Mouse (Mus musculus): Measurements from ENCODE around the gene Krt19.

Krt19 gene

DNA sequence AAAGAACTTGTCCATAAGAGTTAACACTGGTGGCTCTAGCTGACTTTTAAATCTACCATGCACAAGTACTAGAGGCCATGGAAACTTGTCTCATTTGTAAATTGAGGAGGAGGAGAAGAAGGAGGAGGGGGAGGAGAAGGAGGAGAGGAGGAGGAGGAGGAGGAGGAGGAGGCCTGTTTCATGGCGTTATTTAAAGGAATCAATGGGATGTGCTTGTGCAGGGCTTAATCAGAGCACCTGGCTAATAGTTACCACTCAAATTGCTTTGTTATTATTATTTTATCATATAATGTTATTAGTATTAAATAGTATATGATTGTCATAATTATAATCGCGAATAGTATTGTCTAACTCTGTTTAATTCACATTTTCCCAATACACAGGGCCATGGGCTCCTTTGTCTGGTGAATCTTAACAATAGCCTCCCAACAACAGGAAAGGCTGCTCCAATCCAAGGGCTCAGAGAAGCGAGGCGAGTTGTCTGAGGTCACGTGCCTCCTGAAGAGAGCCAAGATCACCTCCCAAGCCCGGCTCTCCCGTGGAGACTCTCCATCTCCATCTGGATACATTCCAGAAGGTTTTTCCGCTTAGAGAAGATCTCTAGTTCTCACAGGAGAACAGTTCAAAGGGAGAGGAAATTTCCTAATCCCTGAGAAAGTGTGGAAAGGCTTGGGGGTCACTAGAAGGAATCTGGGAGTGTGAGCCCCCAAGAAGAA lies at the start of gene Krt19:
TSS of gene Krt19 (minus strand) at position 51 of the 716 bp plus-strand sequence.
- DNase-seq = no peak

DNA sequence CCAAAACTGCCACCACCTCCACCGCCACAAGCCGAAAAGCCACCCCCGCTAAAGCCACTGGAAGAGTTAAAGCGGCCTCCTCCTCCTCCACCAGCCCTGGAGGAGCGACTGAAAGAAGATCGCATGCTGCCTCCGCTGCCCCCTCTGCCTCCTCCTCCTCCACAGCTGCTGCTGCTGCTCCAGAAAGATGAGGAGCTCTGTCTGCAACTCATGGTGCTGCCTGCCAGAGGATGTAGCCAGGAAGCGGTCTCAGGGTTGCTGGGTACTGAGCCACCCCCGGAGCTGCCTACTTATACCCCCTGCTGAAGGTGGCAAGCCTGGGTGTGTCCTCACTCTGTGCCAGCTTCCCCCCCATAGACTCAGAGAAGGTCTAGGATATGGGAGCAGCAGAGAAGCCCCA lies 44.5 kb upstream of the Krt19 start, which contains the start of gene Krt9:
TSS of gene Krt9 (minus strand) at position 255 of the 400 bp plus-strand sequence.
- DNase-seq = no peak

- DNase-seq = no peak
Observed at GRCm38 (mm10) chr11:100191820-100192219, 43.4 kb upstream of the Krt19 start.

DNA sequence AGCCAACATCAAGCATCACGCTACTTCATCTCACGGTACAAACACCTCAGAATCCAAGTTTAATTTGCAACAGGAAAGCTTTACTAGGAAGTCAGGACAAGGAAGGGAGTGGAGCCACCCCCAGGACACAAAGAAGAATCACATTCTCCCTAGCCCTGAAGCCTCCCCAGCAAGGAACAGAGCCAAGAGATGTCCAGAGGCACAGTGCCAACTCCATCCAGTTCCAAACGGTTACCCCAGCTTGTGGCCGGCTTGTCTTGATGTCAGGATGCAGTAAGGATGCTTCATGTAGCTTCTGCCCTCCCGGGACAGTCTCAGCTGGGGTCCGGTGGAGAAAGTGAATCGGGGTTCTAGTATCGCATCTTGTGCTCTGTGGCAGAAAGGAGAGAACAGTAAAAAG lies 38.3 kb upstream of the Krt19 start:
- no peak for DNase-seq

GRCm38 (mm10) chr11:100181725-100182124 lies 33.3 kb upstream of the Krt19 start:
- DNase-seq = no peak

GRCm38 (mm10) chr11:100179260-100179659 lies 30.8 kb upstream of the Krt19 start:
- DNase-seq = no peak

- no peak for DNase-seq
Observed at GRCm38 (mm10) chr11:100178307-100178706, 29.8 kb upstream of the Krt19 start.

DNA sequence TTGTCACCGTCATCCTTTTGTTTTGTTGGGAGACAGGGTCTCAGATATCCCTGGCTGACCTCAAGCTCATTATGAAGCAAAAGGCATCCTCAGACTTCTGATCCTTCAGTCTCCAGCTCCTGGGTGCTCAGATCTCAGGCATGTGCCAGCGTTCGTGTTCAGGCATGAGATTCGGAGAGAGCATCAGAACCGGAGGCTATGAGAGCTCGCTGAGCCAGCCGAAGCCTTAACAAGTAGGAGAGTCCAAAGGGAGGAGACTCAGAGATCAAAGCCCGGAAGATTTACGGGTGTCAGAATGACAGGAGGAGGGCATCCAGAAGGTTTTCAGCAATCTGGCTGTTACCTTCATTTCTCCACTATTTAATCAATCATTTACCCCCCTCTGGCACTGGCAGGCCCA lies 28.3 kb upstream of the Krt19 start:
- no peak for DNase-seq

DNA sequence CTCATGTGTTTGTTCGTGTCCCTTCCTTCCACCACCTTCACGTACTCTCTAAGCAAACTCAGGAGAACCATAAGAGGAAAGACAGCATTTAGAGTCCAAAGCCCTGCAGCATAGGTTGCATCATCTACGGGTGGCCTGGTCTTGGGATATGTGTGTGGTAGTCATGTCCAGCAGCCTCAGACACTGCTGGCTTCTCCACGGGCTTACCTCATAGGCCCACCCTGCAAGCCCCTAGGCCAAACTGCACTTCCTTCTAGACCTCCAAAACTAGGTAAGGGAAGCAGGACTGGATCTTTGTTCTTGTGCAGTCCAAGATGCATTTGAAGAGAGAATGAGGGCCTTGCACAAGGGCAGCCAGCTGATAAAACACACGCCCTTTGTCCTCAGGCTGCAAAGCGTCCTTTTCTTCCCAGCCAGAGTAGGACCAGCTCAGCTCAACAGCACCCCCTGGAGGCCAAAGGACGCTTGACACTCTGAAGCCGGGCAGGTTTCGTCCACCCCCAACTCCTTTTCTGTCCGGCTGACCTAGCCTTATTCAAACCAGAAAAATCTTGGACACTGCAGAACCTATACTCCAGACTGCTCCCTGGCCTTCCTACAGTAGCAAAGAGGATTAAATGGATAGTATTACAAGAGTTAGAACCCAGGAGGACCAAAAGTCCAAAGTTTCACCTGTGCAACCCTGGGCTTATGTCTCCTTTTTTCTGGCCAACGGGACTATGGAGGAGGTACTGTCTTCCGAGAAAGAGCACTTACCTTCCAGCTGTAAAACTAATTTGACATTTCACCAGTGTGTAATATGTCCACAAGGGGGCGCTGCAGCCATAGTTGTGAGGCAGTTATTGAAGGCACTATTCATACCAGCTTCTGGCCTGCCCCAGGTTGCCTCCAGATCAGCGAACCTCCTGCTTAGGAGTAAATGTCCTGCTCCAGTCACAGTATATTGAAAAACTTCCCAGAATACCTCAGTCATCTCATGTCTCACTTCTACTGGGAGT lies 20.6 kb upstream of the Krt19 start:
- DNase-seq = peak; percentile 83

DNA sequence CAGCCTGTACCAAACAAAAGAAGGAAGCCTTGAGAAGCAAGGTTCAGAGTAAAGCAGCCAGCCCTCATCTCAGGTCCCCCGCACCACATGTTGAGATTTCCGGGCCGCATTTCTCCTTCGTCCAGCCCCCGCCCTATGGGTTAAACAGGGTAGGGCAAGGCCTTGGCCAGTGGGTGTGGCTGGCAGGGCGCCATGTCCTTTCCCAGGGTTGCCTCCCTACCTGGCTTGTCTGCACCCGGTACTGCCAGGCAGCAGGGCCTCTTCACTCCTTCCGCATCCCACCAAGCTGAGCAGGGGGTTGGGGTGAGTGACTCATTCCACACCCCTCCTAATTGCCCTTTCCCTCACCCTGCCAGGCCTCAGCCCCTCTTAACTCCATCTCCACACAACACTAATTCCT lies 19.6 kb upstream of the Krt19 start:
- DNase-seq = peak; percentile 61

DNA sequence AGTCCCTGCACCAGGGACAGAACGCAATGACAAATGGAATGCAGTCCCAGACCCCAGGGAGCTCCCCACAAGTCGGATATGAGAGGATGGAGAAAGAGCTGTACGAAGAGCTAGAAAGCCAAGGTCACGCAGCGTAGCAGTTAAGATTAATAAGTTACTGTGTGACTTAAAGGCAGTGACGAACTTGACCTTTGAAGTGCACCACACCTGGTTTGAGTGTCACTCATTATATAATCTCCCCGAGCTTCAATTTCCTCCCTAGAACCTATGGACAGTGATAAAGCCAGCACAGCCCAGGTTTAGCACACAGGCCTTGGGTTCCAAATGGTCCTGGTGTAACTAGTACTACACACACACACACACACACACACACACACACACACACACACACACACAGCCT lies 15.9 kb upstream of the Krt19 start:
- no peak for DNase-seq

- no peak for DNase-seq
Observed at GRCm38 (mm10) chr11:100157908-100158477, 9.5 kb upstream of the Krt19 start.

- no peak for DNase-seq
Observed at GRCm38 (mm10) chr11:100157331-100157730, 8.9 kb upstream of the Krt19 start.

GRCm38 (mm10) chr11:100155497-100156255 lies 7.2 kb upstream of the Krt19 start:
- DNase-seq = no peak

DNA sequence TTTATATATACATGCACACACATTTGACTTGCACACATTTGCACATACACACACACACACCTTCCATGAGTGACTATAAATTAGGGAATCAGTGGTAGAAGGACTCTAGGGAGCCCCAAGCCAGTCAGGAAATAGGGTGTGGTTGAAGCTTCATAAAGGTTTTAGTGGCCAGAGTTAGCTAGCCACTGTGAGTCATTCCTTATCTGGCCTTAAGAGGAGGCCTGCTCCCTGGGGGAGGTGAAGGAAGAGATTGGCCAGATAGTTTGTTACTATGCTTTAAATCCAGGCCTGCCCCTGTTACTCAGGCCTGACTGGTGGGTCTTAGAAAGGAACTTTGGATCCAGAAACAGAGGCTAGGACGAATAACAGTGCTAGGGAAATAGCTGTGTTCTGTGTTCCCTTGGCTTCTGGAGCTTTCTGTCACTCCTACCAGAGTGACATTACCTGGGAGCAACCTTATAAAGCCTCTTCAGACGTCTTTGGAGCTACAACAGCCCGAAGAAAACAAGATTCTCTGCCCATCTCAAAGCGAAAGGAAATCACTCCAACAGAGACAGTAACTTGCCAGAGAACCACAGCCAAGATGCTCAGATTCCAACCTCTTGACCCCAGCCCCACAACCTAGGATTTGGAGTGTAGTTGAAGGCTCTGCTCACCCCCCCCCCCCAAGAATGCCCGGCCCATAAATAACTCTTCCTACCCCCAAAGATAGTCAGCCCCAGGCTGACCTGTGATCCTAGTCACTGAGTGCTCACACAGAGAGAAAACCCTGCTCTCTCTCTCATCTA lies 705 bp downstream of the Krt19 start:
- DNase-seq = no peak

DNA sequence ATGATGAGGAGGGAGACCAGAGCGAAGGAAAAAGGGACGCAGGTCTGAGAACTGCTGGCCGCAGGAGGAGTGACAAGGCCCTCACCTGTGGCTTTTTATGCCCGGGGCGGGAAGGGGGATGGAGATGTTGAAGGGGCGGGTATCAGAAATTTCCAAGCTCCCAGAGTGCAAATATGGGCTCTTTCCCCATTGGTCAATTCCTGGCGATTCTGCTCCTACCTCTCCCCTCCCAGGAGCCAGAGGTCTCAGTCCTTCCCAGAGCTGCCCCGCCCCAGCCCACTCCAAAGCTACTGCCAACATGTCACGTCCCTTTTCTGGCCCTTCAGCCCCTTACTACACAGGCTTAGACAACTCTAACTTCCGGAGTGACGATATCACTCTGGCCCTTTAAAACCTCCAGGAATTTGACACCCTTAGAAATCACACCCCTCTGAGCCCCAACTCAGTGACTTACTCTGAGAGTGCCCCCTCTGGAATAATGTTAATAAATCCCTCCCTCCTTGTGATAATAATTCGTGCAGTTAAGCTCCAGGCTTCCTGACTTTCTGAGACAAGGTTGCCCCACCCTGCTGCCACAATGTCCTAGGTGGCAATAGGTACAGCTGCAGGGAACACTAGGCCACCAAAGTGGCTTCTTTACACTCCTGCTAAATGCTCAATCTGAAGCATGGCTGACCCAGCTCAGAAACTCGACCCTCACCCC lies 2.5 kb downstream of the Krt19 start:
- DNase-seq = peak; percentile 35

DNA sequence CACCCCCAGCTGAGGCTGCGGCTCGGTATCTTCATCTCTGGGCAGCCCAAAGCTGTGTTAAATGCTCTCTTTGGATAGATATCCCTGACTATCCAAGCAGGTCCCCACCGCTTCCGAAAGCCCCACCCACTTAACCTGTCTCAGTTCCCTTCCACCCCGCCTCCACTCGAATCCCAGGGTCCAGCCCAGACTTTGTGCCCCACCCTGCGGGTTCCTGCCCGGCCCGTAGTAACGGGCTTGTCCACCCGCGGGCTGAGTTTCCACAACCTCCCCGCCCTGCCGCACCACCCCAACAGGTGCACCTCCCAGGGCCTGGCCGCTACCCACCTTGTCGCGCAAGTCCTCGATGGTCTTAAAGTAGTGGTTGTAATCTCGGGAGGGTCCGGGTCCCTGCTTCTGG lies 3.4 kb downstream of the Krt19 start:
- peak; percentile 53 for DNase-seq

GRCm38 (mm10) chr11:100140966-100141365 lies 7.5 kb downstream of the Krt19 start:
- DNase-seq = no peak

DNA sequence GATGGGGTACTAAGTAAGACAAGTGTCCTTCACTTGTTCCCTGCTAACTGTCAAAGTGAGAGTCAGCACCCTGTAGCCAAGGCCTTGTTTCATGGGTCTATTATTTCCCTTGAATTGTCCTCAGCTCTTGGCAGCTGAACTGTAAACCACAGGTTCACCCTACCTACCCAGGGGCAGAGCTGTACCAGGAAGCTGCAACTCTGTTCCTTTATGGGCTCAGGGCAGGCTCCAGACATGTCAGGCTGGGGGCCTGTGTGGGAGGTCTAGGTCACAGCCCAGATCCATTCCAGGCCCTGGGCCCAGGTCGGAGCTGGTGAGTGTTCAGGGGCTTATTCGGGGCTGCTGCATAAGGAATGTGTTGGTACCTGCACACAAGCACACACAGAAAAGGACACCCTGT lies 9.1 kb downstream of the Krt19 start:
- no peak for DNase-seq

DNA sequence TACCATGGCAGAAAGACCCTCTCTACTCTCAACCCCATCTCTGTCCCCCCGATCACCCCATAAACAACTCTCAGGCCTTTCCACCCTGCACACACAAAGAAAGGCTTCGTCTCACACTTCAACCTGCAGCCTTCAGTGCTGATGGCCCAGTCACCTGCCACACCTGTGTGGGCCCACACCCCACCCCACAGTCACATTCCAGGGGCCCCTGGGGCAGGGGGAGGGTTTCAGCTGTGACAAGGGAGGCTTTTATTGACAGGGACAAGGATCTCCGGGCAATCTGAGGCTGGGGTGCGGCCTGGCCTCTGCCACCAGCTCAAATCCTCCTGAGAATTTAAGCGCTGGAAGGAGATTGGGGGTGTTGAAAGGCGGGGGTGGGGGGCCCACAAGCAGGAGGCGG lies 9.7 kb downstream of the Krt19 start:
- DNase-seq = no peak

GRCm38 (mm10) chr11:100137693-100138092 lies 10.8 kb downstream of the Krt19 start:
- DNase-seq = peak; percentile 19

Measured in kidney, postnatal 10 days (tissue).